Mouse (Mus musculus) brain, embryonic 14.5 days (tissue): ENCODE data around the gene Nxnl1.

Experiments
- CTCF ChIP-seq: fragments of 200-500 bp; IDR thresholded peaks from 2 replicates; pipeline ENCODE4 v1.5.1; 2012; ENCODE audit warnings: inconsistent platforms, mild to moderate bottlenecking, moderate library complexity, borderline replicate concordance; ENCODE audit not compliant: insufficient read depth, insufficient read length; ENCODE audit errors: extremely low read depth
- POLR2A ChIP-seq: fragments of 200-500 bp; IDR thresholded peaks from 2 replicates; pipeline ENCODE4 v1.6.1; 2012; ENCODE audit warnings: mild to moderate bottlenecking, inconsistent platforms, borderline replicate concordance; ENCODE audit not compliant: poor library complexity, insufficient read depth, insufficient read length, severe bottlenecking; ENCODE audit errors: extremely low read depth

GRCm38 (mm10) chr8:71592374-71593170 is 26.2 kb upstream of the Nxnl1 start:
- TF ChIP-seq POLR2A (no peak), CTCF (no peak)
